Mouse (Mus musculus): ENCODE measurements around the gene Ccser1. TPM values are rescaled to one million over a fixed set of nuclear protein-coding genes. Genes with fewer than 3 reads are reported as not detected.
"Not testable (repeated sequence)": the region's sequence is repeated elsewhere in the genome, so short reads cannot be mapped to it uniquely, and the experiment has no call there.

Ccser1 gene
- polyA plus RNA-seq, 1 experiment from 2014 or later = 6.1 TPM

GRCm38 (mm10) chr6:61233548-61234187 lies 53.5 kb downstream of the Ccser1 start:
- H3K4me3 ChIP-seq (ENCODE audit: low read depth, low read length) = no peak overlapping the region
- ATAC-seq (ENCODE audit: low read depth) (peak; percentile 72; the same call in 1 of the 2 replicates), DNase-seq (ENCODE audit: low spot score) (peak; percentile 36)
- no peaks in the 10 kb centered on the region for H3K36me3 ChIP-seq (ENCODE audit: control insufficient read depth, insufficient read depth, low read length)
- H3K27ac ChIP-seq (replicated peaks; ENCODE audit: low read depth, low read length) = no peak overlapping the region
- no peaks in the 10 kb centered on the region for H3K9me3 ChIP-seq (ENCODE audit: control insufficient read depth, low read length)
- WGBS = 45% methylated on average over 5 of the region's 5 CpGs
- H3K9ac ChIP-seq (ENCODE audit: low read depth, low read length) = no peak overlapping the region
- H3K4me2 ChIP-seq (ENCODE audit: low read depth, low read length) = no peak overlapping the region
- no peaks in the 10 kb centered on the region for H3K27me3 ChIP-seq (replicated peaks; ENCODE audit: control insufficient read depth, insufficient read depth, low read length)
- H3K4me1 ChIP-seq (ENCODE audit: control insufficient read depth, insufficient read depth, low read length) = no peaks in the 10 kb centered on the region

DNA sequence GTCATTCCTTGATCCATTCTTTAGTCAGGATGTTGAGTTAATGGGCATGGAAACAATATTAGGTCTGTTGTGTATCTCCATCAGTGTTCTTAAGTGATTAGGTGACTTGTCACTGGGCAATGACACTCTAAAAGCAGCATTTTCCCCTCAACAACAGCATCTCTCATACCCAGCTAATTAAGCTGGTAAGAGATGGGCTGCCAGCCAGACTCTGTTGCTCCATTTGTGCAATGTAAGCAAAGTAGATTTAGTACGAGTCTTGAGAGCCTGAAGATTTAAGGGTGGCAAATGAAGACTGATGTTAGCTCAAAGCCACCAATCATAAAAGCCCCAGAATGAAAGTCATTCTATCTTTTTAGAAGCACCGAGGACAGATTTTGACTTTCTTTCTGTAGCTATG lies 60.5 kb downstream of the Ccser1 start:
- DNase-seq (ENCODE audit: low spot score) (no peak), ATAC-seq (ENCODE audit: low read depth) (no peak)
- H3K4me1 ChIP-seq (ENCODE audit: control insufficient read depth, insufficient read depth, low read length) = no peaks in the 10 kb centered on the region
- H3K27ac ChIP-seq (replicated peaks; ENCODE audit: low read depth, low read length) = no peak overlapping the region
- H3K36me3 ChIP-seq (ENCODE audit: control insufficient read depth, insufficient read depth, low read length) = no peaks in the 10 kb centered on the region
- H3K27me3 ChIP-seq (replicated peaks; ENCODE audit: control insufficient read depth, insufficient read depth, low read length) = no peaks in the 10 kb centered on the region
- H3K4me3 ChIP-seq (ENCODE audit: low read depth, low read length) = no peak overlapping the region
- 73% methylated on average over 2 of the region's 2 CpGs for WGBS
- no peaks in the 10 kb centered on the region for H3K9me3 ChIP-seq (ENCODE audit: control insufficient read depth, low read length)
- H3K9ac ChIP-seq (ENCODE audit: low read depth, low read length) = no peak overlapping the region
- H3K4me2 ChIP-seq (ENCODE audit: low read depth, low read length) = no peak overlapping the region

DNA sequence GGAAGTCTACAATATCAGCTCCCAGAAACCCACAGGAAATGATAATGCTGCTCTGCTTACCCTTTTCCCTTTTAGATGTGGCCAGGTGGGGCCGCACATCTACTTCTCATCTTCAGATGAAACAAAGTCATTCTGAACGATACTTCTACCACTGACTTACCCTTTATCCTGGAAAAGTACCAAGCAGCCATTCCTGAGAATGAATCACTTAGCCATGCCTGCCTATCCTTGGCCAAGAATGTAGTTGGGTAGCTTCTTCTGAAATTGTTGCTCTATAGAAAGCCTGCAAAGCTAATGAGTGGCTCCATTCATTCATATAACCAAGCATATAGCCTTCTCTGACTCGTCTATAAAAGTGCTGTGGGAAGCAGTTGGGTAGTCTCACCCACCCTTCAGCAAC lies 62.4 kb downstream of the Ccser1 start:
- H3K27me3 ChIP-seq (replicated peaks; ENCODE audit: control insufficient read depth, insufficient read depth, low read length) = no peaks in the 10 kb centered on the region
- H3K27ac ChIP-seq (replicated peaks; ENCODE audit: low read depth, low read length) = no peak overlapping the region
- H3K9ac ChIP-seq (ENCODE audit: low read depth, low read length) = no peak overlapping the region
- H3K4me3 ChIP-seq (ENCODE audit: low read depth, low read length) = no peak overlapping the region
- DNase-seq (ENCODE audit: low spot score) (no peak), ATAC-seq (ENCODE audit: low read depth) (no peak)
- 76% methylated on average over 3 of the region's 3 CpGs for WGBS
- H3K36me3 ChIP-seq (ENCODE audit: control insufficient read depth, insufficient read depth, low read length) = no peaks in the 10 kb centered on the region
- H3K4me2 ChIP-seq (ENCODE audit: low read depth, low read length) = no peak overlapping the region
- H3K9me3 ChIP-seq (ENCODE audit: control insufficient read depth, low read length) = no peaks in the 10 kb centered on the region
- no peaks in the 10 kb centered on the region for H3K4me1 ChIP-seq (ENCODE audit: control insufficient read depth, insufficient read depth, low read length)

- Histone ChIP-seq H3K9me3 (ENCODE audit: control insufficient read depth, low read length) (no peaks in the 10 kb centered on the region), H3K4me3 (ENCODE audit: low read depth, low read length) (no peak overlapping the region), H3K27ac (replicated peaks; ENCODE audit: low read depth, low read length) (no peak overlapping the region), H3K36me3 (ENCODE audit: control insufficient read depth, insufficient read depth, low read length) (no peaks in the 10 kb centered on the region), H3K9ac (ENCODE audit: low read depth, low read length) (no peak overlapping the region), H3K27me3 (replicated peaks; ENCODE audit: control insufficient read depth, insufficient read depth, low read length) (no peaks in the 10 kb centered on the region), H3K4me1 (ENCODE audit: control insufficient read depth, insufficient read depth, low read length) (no peaks in the 10 kb centered on the region), H3K4me2 (ENCODE audit: low read depth, low read length) (no peak overlapping the region)
- DNase-seq (ENCODE audit: low spot score) (no peak), ATAC-seq (ENCODE audit: low read depth) (no peak)
- 64% methylated on average over 4 of the region's 4 CpGs for WGBS
Measured at GRCm38 (mm10) chr6:61246523-61246922, 66.4 kb downstream of the Ccser1 start.

GRCm38 (mm10) chr6:61247842-61248472 lies 67.8 kb downstream of the Ccser1 start:
- WGBS = 56% methylated on average over 4 of the region's 4 CpGs
- Histone ChIP-seq H3K9me3 (ENCODE audit: control insufficient read depth, low read length) (no peaks in the 10 kb centered on the region), H3K36me3 (ENCODE audit: control insufficient read depth, insufficient read depth, low read length) (no peaks in the 10 kb centered on the region), H3K27me3 (replicated peaks; ENCODE audit: control insufficient read depth, insufficient read depth, low read length) (no peaks in the 10 kb centered on the region), H3K27ac (replicated peaks; ENCODE audit: low read depth, low read length) (no peak overlapping the region), H3K4me1 (ENCODE audit: control insufficient read depth, insufficient read depth, low read length) (no peaks in the 10 kb centered on the region), H3K9ac (ENCODE audit: low read depth, low read length) (no peak overlapping the region), H3K4me2 (ENCODE audit: low read depth, low read length) (no peak overlapping the region), H3K4me3 (ENCODE audit: low read depth, low read length) (no peak overlapping the region)
- ATAC-seq (ENCODE audit: low read depth) (no peak), DNase-seq (ENCODE audit: low spot score) (no peak)

DNA sequence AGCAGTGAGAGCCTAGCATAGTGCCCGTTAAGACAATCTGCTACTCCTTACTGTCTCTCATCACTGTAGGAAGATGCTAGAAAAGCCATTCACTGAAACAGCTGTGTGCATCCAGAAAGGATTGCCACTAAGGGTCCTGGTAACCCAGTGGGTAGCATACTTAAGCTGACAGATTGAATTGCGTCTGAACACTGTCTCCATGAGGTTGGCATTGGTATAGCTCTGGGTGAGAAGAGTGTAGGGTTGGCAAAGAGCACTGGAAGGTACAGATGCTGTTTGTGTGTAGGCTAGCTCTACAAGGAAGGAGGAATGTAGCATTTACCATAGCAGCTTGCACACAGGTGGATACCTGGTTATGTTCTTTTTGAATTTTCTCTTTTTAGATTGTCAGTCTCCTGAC lies 68.6 kb downstream of the Ccser1 start:
- H3K27me3 ChIP-seq (replicated peaks; ENCODE audit: control insufficient read depth, insufficient read depth, low read length) = no peaks in the 10 kb centered on the region
- DNase-seq (ENCODE audit: low spot score) = no peak
- 79% methylated on average over 2 of the region's 2 CpGs for WGBS
- H3K27ac ChIP-seq (replicated peaks; ENCODE audit: low read depth, low read length) = no peak overlapping the region
- ATAC-seq (ENCODE audit: low read depth) = no peak
- no peaks in the 10 kb centered on the region for H3K36me3 ChIP-seq (ENCODE audit: control insufficient read depth, insufficient read depth, low read length)
- no peaks in the 10 kb centered on the region for H3K4me1 ChIP-seq (ENCODE audit: control insufficient read depth, insufficient read depth, low read length)
- no peak overlapping the region for H3K4me3 ChIP-seq (ENCODE audit: low read depth, low read length)
- H3K9me3 ChIP-seq (ENCODE audit: control insufficient read depth, low read length) = no peaks in the 10 kb centered on the region
- no peak overlapping the region for H3K9ac ChIP-seq (ENCODE audit: low read depth, low read length)
- H3K4me2 ChIP-seq (ENCODE audit: low read depth, low read length) = no peak overlapping the region

DNA sequence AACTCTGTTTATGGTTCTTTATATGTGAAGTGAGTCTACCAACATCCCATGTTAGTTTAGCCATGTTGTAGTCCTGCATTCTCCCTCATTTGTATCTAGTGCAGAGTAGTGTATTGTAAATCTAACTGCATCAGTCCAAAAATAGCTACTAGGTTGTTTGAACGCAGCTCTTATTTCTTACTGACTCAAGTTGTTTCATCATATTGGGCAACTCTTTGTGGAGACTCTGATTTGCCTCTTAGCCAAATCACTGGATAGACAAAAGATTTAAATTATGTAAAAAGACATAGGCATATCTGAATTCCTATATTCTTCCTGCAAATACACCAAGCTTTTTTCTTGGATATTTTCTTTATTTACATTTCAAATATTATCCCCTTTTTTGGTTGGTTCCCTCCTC lies 71.1 kb downstream of the Ccser1 start:
- no peak overlapping the region for H3K4me2 ChIP-seq (ENCODE audit: low read depth, low read length)
- no peaks in the 10 kb centered on the region for H3K9me3 ChIP-seq (ENCODE audit: control insufficient read depth, low read length)
- no peaks in the 10 kb centered on the region for H3K36me3 ChIP-seq (ENCODE audit: control insufficient read depth, insufficient read depth, low read length)
- no peak overlapping the region for H3K27ac ChIP-seq (replicated peaks; ENCODE audit: low read depth, low read length)
- ATAC-seq (ENCODE audit: low read depth) = no peak
- H3K9ac ChIP-seq (ENCODE audit: low read depth, low read length) = no peak overlapping the region
- 77% methylated on average over 1 of the region's 1 CpGs for WGBS
- no peaks in the 10 kb centered on the region for H3K27me3 ChIP-seq (replicated peaks; ENCODE audit: control insufficient read depth, insufficient read depth, low read length)
- DNase-seq (ENCODE audit: low spot score) = no peak
- H3K4me3 ChIP-seq (ENCODE audit: low read depth, low read length) = no peak overlapping the region
- no peaks in the 10 kb centered on the region for H3K4me1 ChIP-seq (ENCODE audit: control insufficient read depth, insufficient read depth, low read length)

- Histone ChIP-seq H3K27ac (replicated peaks; ENCODE audit: low read depth, low read length) (no peak overlapping the region), H3K4me2 (ENCODE audit: low read depth, low read length) (no peak overlapping the region), H3K4me1 (ENCODE audit: control insufficient read depth, insufficient read depth, low read length) (no peaks in the 10 kb centered on the region), H3K36me3 (ENCODE audit: control insufficient read depth, insufficient read depth, low read length) (no peaks in the 10 kb centered on the region), H3K27me3 (replicated peaks; ENCODE audit: control insufficient read depth, insufficient read depth, low read length) (no peaks in the 10 kb centered on the region), H3K9me3 (ENCODE audit: control insufficient read depth, low read length) (no peaks in the 10 kb centered on the region), H3K4me3 (ENCODE audit: low read depth, low read length) (no peak overlapping the region), H3K9ac (ENCODE audit: low read depth, low read length) (no peak overlapping the region)
- WGBS = 82% methylated on average over 7 of the region's 7 CpGs
- DNase-seq (ENCODE audit: low spot score) (no peak), ATAC-seq (ENCODE audit: low read depth) (no peak)
Measured at GRCm38 (mm10) chr6:61252912-61253311, 72.8 kb downstream of the Ccser1 start.

GRCm38 (mm10) chr6:61255874-61256273 lies 75.8 kb downstream of the Ccser1 start:
- not testable (repeated sequence) for H3K36me3 ChIP-seq (ENCODE audit: control insufficient read depth, insufficient read depth, low read length); H3K4me2 ChIP-seq (ENCODE audit: low read depth, low read length); H3K27me3 ChIP-seq (replicated peaks; ENCODE audit: control insufficient read depth, insufficient read depth, low read length); H3K9ac ChIP-seq (ENCODE audit: low read depth, low read length); DNase-seq (ENCODE audit: low spot score); H3K4me3 ChIP-seq (ENCODE audit: low read depth, low read length); H3K9me3 ChIP-seq (ENCODE audit: control insufficient read depth, low read length); H3K27ac ChIP-seq (replicated peaks; ENCODE audit: low read depth, low read length); ATAC-seq (ENCODE audit: low read depth); H3K4me1 ChIP-seq (ENCODE audit: control insufficient read depth, insufficient read depth, low read length)
- no CpG with 5 or more reads among the region's 1 CpGs for WGBS
